ENCODE assay signal across 16 mouse cellular contexts in the genomic region with DNA sequence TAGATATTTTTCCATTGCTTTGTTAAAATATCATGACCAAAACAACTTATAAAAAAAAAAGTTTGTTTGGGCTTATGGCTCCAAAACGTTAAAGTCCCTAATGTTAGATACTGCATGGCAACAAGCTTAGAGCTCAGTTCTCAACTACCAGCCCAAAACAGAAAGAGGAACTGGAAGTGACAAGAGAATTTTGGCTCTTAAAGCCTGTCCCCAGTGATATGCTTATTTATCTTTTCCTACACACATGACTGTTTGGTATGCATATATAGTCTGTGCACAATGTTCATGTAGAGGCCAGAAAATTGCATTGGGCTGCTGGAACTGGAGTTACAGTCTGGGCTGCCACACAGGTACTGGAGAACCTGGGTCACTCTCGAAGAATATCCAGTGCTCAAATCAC.
"Had no signal": no experiment of that assay in that cellular context is flagged by ENCODE, and none has a peak within 500 bp of the region (broad histone marks: within the 10 kb centered on the region; RNA-seq: fewer than 3 reads in every experiment).

No protein-coding gene starts in this region.

- H3K4me1 ChIP-seq: liver, embryonic 13.5 days; midbrain, embryonic 10.5 days; midbrain, embryonic 13.5 days had no signal

- H3K4me3 ChIP-seq: layer of hippocampus, adult 2 months; left cerebral cortex, adult 2 months; liver, embryonic 13.5 days; midbrain, embryonic 10.5 days; midbrain, embryonic 13.5 days had no signal

- H3K9ac ChIP-seq: liver, embryonic 13.5 days; lung, embryonic 14.5 days; midbrain, embryonic 13.5 days had no signal

- H3K27ac ChIP-seq: kidney, postnatal 0 days; layer of hippocampus, adult 2 months; left cerebral cortex, adult 2 months; liver, embryonic 13.5 days; midbrain, embryonic 10.5 days; midbrain, embryonic 13.5 days; stomach, postnatal 0 days had no signal

- DNase-seq: kidney, adult 2 months; kidney, postnatal 25 days; layer of hippocampus, postnatal 36 days; liver, embryonic 13.5 days; lung, embryonic 14.5 days; lung, postnatal 10 days; lung, postnatal 36 days; thymus, adult 2 months; thymus, postnatal 14 days; thymus, postnatal 4 days had no signal

- H3K36me3 ChIP-seq: liver, embryonic 13.5 days; midbrain, embryonic 10.5 days; midbrain, embryonic 13.5 days had no signal

- H3K9me3 ChIP-seq: liver, embryonic 13.5 days; midbrain, embryonic 13.5 days had no signal

- H3K27me3 ChIP-seq: liver, embryonic 13.5 days; midbrain, embryonic 13.5 days had no signal

- ATAC-seq: midbrain, embryonic 13.5 days had no signal

- H3K4me2 ChIP-seq: liver, embryonic 13.5 days; lung, embryonic 14.5 days; midbrain, embryonic 13.5 days had no signal
